Mouse (Mus musculus): ENCODE results near the gene Inha. TPM values are rescaled to one million over a fixed set of nuclear protein-coding genes. Genes with fewer than 3 reads are reported as not detected.

Inha gene
- polyA plus RNA-seq (2015; fragmentation: Nextera tagmentation; extraction: Ambion mirVana), result 11.2 and 12.2 TPM in 2 replicates

GRCm38 (mm10) chr1:75507006-75507405, at the start of gene Inha:
Gene Inha (plus strand): TSS chr1:75507077.
- Histone ChIP-seq H3K4me1 (peaks cover 46% of the 10 kb centered on the region), H3K36me3 (peaks cover 17% of the 10 kb centered on the region), H3K9me3 (no peaks in the 10 kb centered on the region), H3K4me3 (peak within 1 kb of the TSS; percentile 85), H3K4me2 (peak within 1 kb of the TSS; percentile 81), H3K9ac (peak within 1 kb of the TSS; percentile 92), H3K27me3 (no peaks in the 10 kb centered on the region), H3K27ac (peak within 1 kb of the TSS; percentile 98)
- no peak for ATAC-seq (ENCODE audit: insufficient number of reproducible peaks, low FRiP score, low TSS enrichment, low read depth)
- 71% methylated on average over 10 of the region's 10 CpGs for WGBS

- WGBS, result 7% methylated on average over 8 of the region's 10 CpGs
Measured at GRCm38 (mm10) chr1:75457710-75458024, 49.2 kb upstream of the Inha start.

GRCm38 (mm10) chr1:75458025-75458788, 48.7 kb upstream of the Inha start:
- H3K4me2 ChIP-seq, result peak overlapping the region; percentile 55
- ATAC-seq (ENCODE audit: insufficient number of reproducible peaks, low FRiP score, low TSS enrichment, low read depth), result peak; percentile 70
- peak overlapping the region; percentile 57; the same call in 1 of the 2 replicates for H3K27ac ChIP-seq
- H3K4me1 ChIP-seq, result peaks cover 26% of the 10 kb centered on the region
- no peak overlapping the region for H3K9ac ChIP-seq
- no peaks in the 10 kb centered on the region for H3K36me3 ChIP-seq
- H3K9me3 ChIP-seq, result no peaks in the 10 kb centered on the region
- H3K4me3 ChIP-seq, result peak overlapping the region; percentile 35
- H3K27me3 ChIP-seq, result peaks cover 63% of the 10 kb centered on the region
- WGBS, result 5% methylated on average over 42 of the region's 42 CpGs

More at GRCm38 (mm10) chr1:75457710-75458024, 49.2 kb upstream of the Inha start:
- Histone ChIP-seq H3K9ac (no peak overlapping the region), H3K27ac (no peak overlapping the region), H3K4me1 (peaks cover 28% of the 10 kb centered on the region), H3K9me3 (no peaks in the 10 kb centered on the region), H3K36me3 (no peaks in the 10 kb centered on the region), H3K27me3 (peaks cover 68% of the 10 kb centered on the region), H3K4me2 (no peak overlapping the region), H3K4me3 (no peak overlapping the region)
- ATAC-seq (ENCODE audit: insufficient number of reproducible peaks, low FRiP score, low TSS enrichment, low read depth), result no peak

GRCm38 (mm10) chr1:75458789-75459684, 47.8 kb upstream of the Inha start:
- Histone ChIP-seq H3K4me2 (peak overlapping the region; percentile 55), H3K4me3 (peak overlapping the region; percentile 35), H3K4me1 (peaks cover 26% of the 10 kb centered on the region), H3K9me3 (no peaks in the 10 kb centered on the region), H3K36me3 (no peaks in the 10 kb centered on the region), H3K27me3 (peaks cover 64% of the 10 kb centered on the region), H3K27ac (peak overlapping the region; percentile 57; the same call in 1 of the 2 replicates), H3K9ac (no peak overlapping the region)
- WGBS, result 11% methylated on average over 23 of the region's 23 CpGs
- ATAC-seq (ENCODE audit: insufficient number of reproducible peaks, low FRiP score, low TSS enrichment, low read depth), result no peak

GRCm38 (mm10) chr1:75460297-75460696, 46.6 kb upstream of the Inha start:
- Histone ChIP-seq H3K9ac (no peak overlapping the region), H3K4me3 (no peak overlapping the region), H3K4me1 (peaks cover 26% of the 10 kb centered on the region), H3K27ac (no peak overlapping the region), H3K36me3 (no peaks in the 10 kb centered on the region), H3K9me3 (no peaks in the 10 kb centered on the region), H3K27me3 (peaks cover 56% of the 10 kb centered on the region), H3K4me2 (no peak overlapping the region)
- no peak for ATAC-seq (ENCODE audit: insufficient number of reproducible peaks, low FRiP score, low TSS enrichment, low read depth)
- whole genome bisulfite sequencing, result 74% methylated on average over 7 of the region's 7 CpGs

- ATAC-seq (ENCODE audit: insufficient number of reproducible peaks, low FRiP score, low TSS enrichment, low read depth), result no peak
- no peaks in the 10 kb centered on the region for H3K9me3 ChIP-seq
- H3K27me3 ChIP-seq, result peaks cover 50% of the 10 kb centered on the region
- no peak overlapping the region for H3K4me3 ChIP-seq
- H3K36me3 ChIP-seq, result no peaks in the 10 kb centered on the region
- H3K4me2 ChIP-seq, result no peak overlapping the region
- H3K4me1 ChIP-seq, result peaks cover 20% of the 10 kb centered on the region
- H3K27ac ChIP-seq, result no peak overlapping the region
- WGBS, result 46% methylated on average over 1 of the region's 1 CpGs
- no peak overlapping the region for H3K9ac ChIP-seq
Measured at GRCm38 (mm10) chr1:75462636-75463035, 44.2 kb upstream of the Inha start.

- 85% methylated on average over 5 of the region's 5 CpGs for WGBS
- no peak for ATAC-seq (ENCODE audit: insufficient number of reproducible peaks, low FRiP score, low TSS enrichment, low read depth)
- Histone ChIP-seq H3K36me3 (no peaks in the 10 kb centered on the region), H3K27me3 (peaks cover 43% of the 10 kb centered on the region), H3K27ac (no peak overlapping the region), H3K4me3 (no peak overlapping the region), H3K9ac (no peak overlapping the region), H3K4me1 (peaks cover 12% of the 10 kb centered on the region), H3K9me3 (no peaks in the 10 kb centered on the region), H3K4me2 (no peak overlapping the region)
Measured at GRCm38 (mm10) chr1:75463652-75464204, 43.1 kb upstream of the Inha start.

- peaks cover 38% of the 10 kb centered on the region for H3K27me3 ChIP-seq
- no peak overlapping the region for H3K9ac ChIP-seq
- peak overlapping the region; percentile 64; the same call in 1 of the 2 replicates for H3K27ac ChIP-seq
Measured at GRCm38 (mm10) chr1:75467215-75467927, 39.5 kb upstream of the Inha start.

GRCm38 (mm10) chr1:75469287-75469825, 37.5 kb upstream of the Inha start:
- 75% methylated on average over 17 of the region's 17 CpGs for WGBS
- Histone ChIP-seq H3K9me3 (no peaks in the 10 kb centered on the region), H3K4me3 (no peak overlapping the region), H3K27me3 (peaks cover 31% of the 10 kb centered on the region), H3K36me3 (peaks cover 15% of the 10 kb centered on the region), H3K9ac (no peak overlapping the region), H3K27ac (no peak overlapping the region), H3K4me2 (no peak overlapping the region), H3K4me1 (peaks cover 16% of the 10 kb centered on the region)
- ATAC-seq (ENCODE audit: insufficient number of reproducible peaks, low FRiP score, low TSS enrichment, low read depth), result no peak

More at GRCm38 (mm10) chr1:75467215-75467927, 39.5 kb upstream of the Inha start:
- Histone ChIP-seq H3K4me1 (peaks cover 5% of the 10 kb centered on the region; the same call in 1 of the 2 replicates), H3K4me2 (peak overlapping the region; percentile 34), H3K4me3 (no peak overlapping the region), H3K9me3 (no peaks in the 10 kb centered on the region), H3K36me3 (no peaks in the 10 kb centered on the region; the same call in 1 of the 2 replicates)
- 5% methylated on average over 14 of the region's 14 CpGs for WGBS
- ATAC-seq (ENCODE audit: insufficient number of reproducible peaks, low FRiP score, low TSS enrichment, low read depth), result peak; percentile 82

GRCm38 (mm10) chr1:75476441-75476840, 30.4 kb upstream of the Inha start:
- peaks cover 44% of the 10 kb centered on the region for H3K4me1 ChIP-seq
- peaks cover 23% of the 10 kb centered on the region for H3K27me3 ChIP-seq
- no peak for ATAC-seq (ENCODE audit: insufficient number of reproducible peaks, low FRiP score, low TSS enrichment, low read depth)
- H3K36me3 ChIP-seq, result peaks cover 40% of the 10 kb centered on the region
- H3K9ac ChIP-seq, result no peak overlapping the region
- H3K27ac ChIP-seq, result no peak overlapping the region
- no peak overlapping the region for H3K4me3 ChIP-seq
- 93% methylated on average over 11 of the region's 11 CpGs for WGBS
- H3K4me2 ChIP-seq, result no peak overlapping the region
- H3K9me3 ChIP-seq, result no peaks in the 10 kb centered on the region

Measured in limb, embryonic 15.5 days (tissue).